Mouse (Mus musculus) adrenal gland, postnatal 25 days (tissue): ENCODE data around the gene Gm10100. TPM values are rescaled to one million over a fixed set of nuclear protein-coding genes. Genes with fewer than 3 reads are reported as not detected.
"Not testable (repeated sequence)": the region's sequence is repeated elsewhere in the genome, so short reads cannot be mapped to it uniquely, and the experiment has no call there.

ENCODE experiments used
- DNase-seq: peaks from one replicate; pipeline ENCODE4 v3.0.0; 2021; ENCODE audit warnings: mixed read lengths
- total RNA-seq: library from RNA; stranded (reverse); gene quantifications from 2 replicates; pipeline ENCODE4 v1.2.3, GENCODE M21; 2021

Gm10100 gene
- total RNA-seq, 1 experiment from 2014 or later, result not detected

DNA sequence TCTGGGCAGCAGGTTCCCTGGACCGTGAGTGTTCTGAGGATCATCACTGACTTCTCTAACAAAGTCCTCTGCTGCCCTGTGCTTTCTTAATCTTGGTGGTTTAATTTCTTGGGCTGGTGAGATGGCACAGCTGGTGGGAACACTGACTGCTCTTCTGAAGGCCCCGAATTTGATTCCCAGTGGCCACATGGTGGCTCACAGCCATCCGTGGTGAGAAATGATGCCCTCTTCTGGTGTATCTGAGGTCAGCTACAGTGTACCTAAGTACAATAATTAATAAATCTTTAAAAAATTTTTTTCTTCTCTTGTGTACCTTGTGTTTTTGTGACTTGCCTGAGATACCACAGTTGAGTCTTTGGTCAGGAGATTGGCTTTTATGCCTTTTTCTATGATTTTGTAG is 26.0 kb downstream of the Gm10100 start:
- not testable (repeated sequence) for DNase-seq

- DNase-seq, result no peak
Measured at GRCm38 (mm10) chr10:77753448-77753847, 27.2 kb downstream of the Gm10100 start.

- not testable (repeated sequence) for DNase-seq
Measured at GRCm38 (mm10) chr10:77759582-77759981, 33.3 kb downstream of the Gm10100 start, which contains the start of gene Gm3233. Gene Gm3233 (minus strand): TSS chr10:77759682.

DNA sequence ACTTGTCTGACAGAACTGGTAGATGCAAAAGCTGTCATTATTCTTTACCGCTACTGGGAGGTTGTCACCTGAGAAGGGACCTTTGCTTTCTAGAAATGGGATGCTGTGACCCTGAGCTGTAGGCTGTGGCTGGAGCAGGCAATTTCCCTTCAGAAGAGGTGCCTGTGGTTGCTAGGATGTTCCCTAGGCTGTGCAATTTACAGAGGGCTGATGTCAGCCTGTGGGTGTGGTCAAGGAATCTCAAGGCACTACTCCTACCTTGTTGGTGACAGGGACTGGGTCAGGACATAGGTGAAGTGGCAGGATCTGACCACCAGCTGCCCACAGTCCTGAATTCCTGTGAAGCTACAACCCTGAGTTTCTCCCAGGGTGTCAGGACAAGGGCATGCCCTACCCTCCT is 43.4 kb downstream of the Gm10100 start:
- no peak for DNase-seq

DNA sequence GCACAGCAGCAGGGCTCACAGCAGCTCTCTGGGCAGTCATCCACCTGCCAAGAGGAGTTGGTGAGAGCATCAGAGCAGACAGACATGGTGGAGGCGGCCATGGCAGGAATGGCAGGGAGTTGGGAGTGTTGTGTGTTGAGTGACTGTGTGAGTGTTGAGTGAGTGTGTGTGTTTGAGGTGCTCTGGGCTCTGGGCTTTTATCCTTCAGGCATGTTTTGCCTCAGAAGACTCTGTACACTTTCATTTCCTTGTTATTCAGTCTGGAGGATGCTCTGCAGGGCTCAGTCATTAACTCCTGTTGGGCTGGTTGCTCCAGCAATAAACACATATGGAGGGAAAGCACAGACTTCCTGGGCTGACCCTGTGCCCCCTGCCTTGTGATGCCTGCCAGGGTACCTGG is 44.9 kb downstream of the Gm10100 start, which contains the start of gene Gm3238:
Gene Gm3238, minus strand, starts transcription at position 101 of the 400 bp plus-strand sequence.
- DNase-seq, result not testable (repeated sequence)

DNA sequence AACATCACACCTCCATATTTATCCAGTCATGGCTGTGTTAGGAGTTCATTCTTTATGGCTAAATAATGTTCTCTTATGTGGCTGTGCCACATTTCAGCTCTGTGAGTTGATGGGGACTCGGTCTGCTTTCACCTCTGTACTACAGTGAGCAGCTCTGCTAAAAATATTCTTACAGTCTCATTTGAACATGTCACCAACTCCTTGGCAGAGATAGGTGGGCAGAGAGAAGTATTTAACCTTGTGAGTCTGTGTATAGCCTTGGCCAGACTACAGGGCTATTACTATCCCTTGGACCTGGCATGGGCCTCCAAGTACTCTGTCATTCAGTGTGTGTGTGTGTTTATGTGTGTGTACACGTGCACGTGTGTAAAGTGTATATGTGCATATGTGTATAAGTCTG is 45.9 kb downstream of the Gm10100 start:
- not testable (repeated sequence) for DNase-seq

Other genes starting within 250 kb of the Gm10100 start
- gene Fam207a, start 210.7 kb upstream of the Gm10100 start, total RNA-seq, result 23.1 and 24.6 TPM in 2 replicates
- 2.2 and 3.3 TPM in 2 replicates for gene Itgb2, start 196.2 kb upstream of the Gm10100 start, total RNA-seq
- gene Pttg1ip, start 144.8 kb upstream of the Gm10100 start, total RNA-seq, result 154 and 195 TPM in 2 replicates
- gene Sumo3, start 120.4 kb upstream of the Gm10100 start, total RNA-seq, result 104 and 117 TPM in 2 replicates
- 20.9 TPM in 1 of 2 replicates, not detected in the other for gene Gm49325, start 120.3 kb upstream of the Gm10100 start, total RNA-seq
- 45.4 and 45.5 TPM in 2 replicates for gene Ube2g2, start 104.2 kb upstream of the Gm10100 start, total RNA-seq
- gene Tspear, start 39.9 kb upstream of the Gm10100 start, total RNA-seq, result 0.39 and 0.86 TPM in 2 replicates
- not detected in 2 replicates for gene Gm19402, start 35.7 kb upstream of the Gm10100 start, total RNA-seq
- not detected in 2 replicates for gene Gm9508, start 29.3 kb upstream of the Gm10100 start, total RNA-seq
- not detected in 2 replicates for gene Gm10272, start 19.9 kb upstream of the Gm10100 start, total RNA-seq
- not detected in 2 replicates for gene Gm10024, start 15.0 kb upstream of the Gm10100 start, total RNA-seq
- not detected in 2 replicates for gene Gm10142, start 10.7 kb upstream of the Gm10100 start, total RNA-seq
- gene Krtap12-1, start 5.9 kb upstream of the Gm10100 start, total RNA-seq, result not detected in 2 replicates
- not detected in 2 replicates for gene Gm18596, start 16.2 kb downstream of the Gm10100 start, total RNA-seq
- not detected in 2 replicates for gene Gm9736, start 24.9 kb downstream of the Gm10100 start, total RNA-seq
- gene Gm3233, start 33.2 kb downstream of the Gm10100 start, total RNA-seq, result not detected in 2 replicates
- not detected in 2 replicates for gene Gm3238, start 44.8 kb downstream of the Gm10100 start, total RNA-seq
- gene Gm7138, start 50.5 kb downstream of the Gm10100 start, total RNA-seq, result not detected in 2 replicates
- not detected in 2 replicates for gene Gm3250, start 56.1 kb downstream of the Gm10100 start, total RNA-seq
- gene Gm7137, start 61.7 kb downstream of the Gm10100 start, total RNA-seq, result not detected in 2 replicates
- not detected in 2 replicates for gene Gm9639, start 68.6 kb downstream of the Gm10100 start, total RNA-seq
- not detected in 2 replicates for gene Gm19668, start 72.6 kb downstream of the Gm10100 start, total RNA-seq
- not detected in 2 replicates for gene Gm9507, start 85.4 kb downstream of the Gm10100 start, total RNA-seq
- not detected in 2 replicates for gene Gm2696, start 88.2 kb downstream of the Gm10100 start, total RNA-seq
- gene Krtap10-4, start 100.6 kb downstream of the Gm10100 start, total RNA-seq, result not detected in 2 replicates
- gene Krtap10-10, start 109.5 kb downstream of the Gm10100 start, total RNA-seq, result not detected in 2 replicates
- not detected in 2 replicates for gene Gm36176, start 120.3 kb downstream of the Gm10100 start, total RNA-seq
- gene Gm10318, start 126.4 kb downstream of the Gm10100 start, total RNA-seq, result not detected in 2 replicates
- not detected in 2 replicates for gene Gm3285, start 135.5 kb downstream of the Gm10100 start, total RNA-seq
- gene Lrrc3, start 176.1 kb downstream of the Gm10100 start, total RNA-seq, result 5.5 and 8.0 TPM in 2 replicates
- 1.2 and 2.7 TPM in 2 replicates for gene Trpm2, start 244.1 kb downstream of the Gm10100 start, total RNA-seq